Mouse (Mus musculus): Measurements from ENCODE around the gene Cfap74.
A peak's percentile ranks its signal among the peaks of the same experiment; 100 is the strongest.
"Not testable (repeated sequence)": the region's sequence is repeated elsewhere in the genome, so short reads cannot be mapped to it uniquely, and the experiment has no call there.

Cfap74 gene

GRCm38 (mm10) chr4:155470263-155470953, 61.4 kb downstream of the Cfap74 start:
- DNase-seq: no peak

GRCm38 (mm10) chr4:155470997-155471396, 62.0 kb downstream of the Cfap74 start:
- DNase-seq: no peak

- no peak for DNase-seq
Observed at GRCm38 (mm10) chr4:155471406-155471805, 62.4 kb downstream of the Cfap74 start.

- DNase-seq: no peak
Observed at GRCm38 (mm10) chr4:155472716-155473290, 63.8 kb downstream of the Cfap74 start.

GRCm38 (mm10) chr4:155473319-155473718, 64.3 kb downstream of the Cfap74 start:
- DNase-seq: peak; percentile 63

- not testable (repeated sequence) for DNase-seq
Observed at GRCm38 (mm10) chr4:155473796-155474195, 64.8 kb downstream of the Cfap74 start.

- peak; percentile 86 for DNase-seq
Observed at GRCm38 (mm10) chr4:155481381-155482124, 72.6 kb downstream of the Cfap74 start.

GRCm38 (mm10) chr4:155482125-155482480, 73.1 kb downstream of the Cfap74 start:
- DNase-seq: no peak

- no peak for DNase-seq
Observed at GRCm38 (mm10) chr4:155482733-155483540, 73.9 kb downstream of the Cfap74 start.

GRCm38 (mm10) chr4:155485521-155485920, 76.5 kb downstream of the Cfap74 start:
- DNase-seq: no peak

GRCm38 (mm10) chr4:155487746-155488145, 78.8 kb downstream of the Cfap74 start:
- DNase-seq: no peak

- peak; percentile 91 for DNase-seq
Observed at GRCm38 (mm10) chr4:155488232-155489025, 79.4 kb downstream of the Cfap74 start.

GRCm38 (mm10) chr4:155489101-155489970, 80.3 kb downstream of the Cfap74 start:
- DNase-seq: no peak

GRCm38 (mm10) chr4:155490456-155490855, 81.5 kb downstream of the Cfap74 start:
- no peak for DNase-seq

- DNase-seq: peak; percentile 96
Observed at GRCm38 (mm10) chr4:155490990-155491504, 82.1 kb downstream of the Cfap74 start, which contains the start of gene Gnb1. Gnb1 (plus strand) TSS chr4:155491361.

- no peak for DNase-seq
Observed at GRCm38 (mm10) chr4:155491529-155492130, 82.6 kb downstream of the Cfap74 start.

- peak; percentile 70 for DNase-seq
Observed at GRCm38 (mm10) chr4:155492131-155492633, 83.2 kb downstream of the Cfap74 start.

- no peak for DNase-seq
Observed at GRCm38 (mm10) chr4:155494891-155495290, 85.9 kb downstream of the Cfap74 start.

GRCm38 (mm10) chr4:155497963-155498362, 89.0 kb downstream of the Cfap74 start:
- no peak for DNase-seq

- DNase-seq: no peak
Observed at GRCm38 (mm10) chr4:155501126-155501525, 92.1 kb downstream of the Cfap74 start.

Data from kidney, postnatal 14 days (tissue).